Comparison of ENCODE assay signal across 11 mouse cellular contexts in genomic region chr8:49461724-49462473, GRCm38 (mm10).
A peak's percentile ranks its signal among the peaks of the same experiment; 100 is the strongest.
DNase-seq lines count a peak whose midpoint lies in the region; ATAC-seq lines count a peak whose summit lies in the region.
"Had no signal": no experiment of that assay in that cellular context is flagged by ENCODE, and none has a peak within 500 bp of the region (broad histone marks: within the 10 kb centered on the region; RNA-seq: fewer than 3 reads in every experiment).

No protein-coding gene starts in this region.

- H3K27me3 ChIP-seq in midbrain, embryonic 10.5 days (ENCODE audit: low read depth, poor library complexity, severe bottlenecking), result no peaks in the 10 kb centered on the region
- H3K27me3 ChIP-seq: CH12.LX had no signal

- H3K4me3 ChIP-seq in midbrain, embryonic 10.5 days, result peak overlapping the region; percentile 34; the same call in 1 of the 2 replicates

- peaks cover 42% of the 10 kb centered on the region for H3K4me1 ChIP-seq in midbrain, embryonic 10.5 days

- H3K9me3 ChIP-seq in midbrain, embryonic 10.5 days (replicated peaks), result no peaks in the 10 kb centered on the region

- no peak for ATAC-seq in granulocyte monocyte progenitor cell, adult 5-6 weeks (replicated peaks; ENCODE audit: poor library complexity, severe bottlenecking)
- no peak for ATAC-seq in activated CD4-positive, CD25-positive, alpha-beta regulatory T cell, adult 4 months

- peak overlapping the region; percentile 67 for H3K27ac ChIP-seq in midbrain, embryonic 10.5 days (replicated peaks)

- peak; percentile 5 for DNase-seq in right cerebral cortex, postnatal 4 days
- no peak for DNase-seq in right cerebral cortex, postnatal 25 days
- peak; percentile 67 for DNase-seq in forelimb bud, embryonic 11.5 days (ENCODE audit: low read depth, low spot score)
- DNase-seq in midbrain, embryonic 10.5 days (ENCODE audit: low spot score), result peak; percentile 62
- DNase-seq in retina, postnatal 1 day, result peak; percentile 90
- no peak for DNase-seq in urinary bladder, postnatal 4 days (ENCODE audit: low spot score in 2 of 2)
- DNase-seq: cerebellum, adult 11 months; kidney, postnatal 14 days had no signal

- no peaks in the 10 kb centered on the region for H3K36me3 ChIP-seq in midbrain, embryonic 10.5 days

- 16% methylated on average over 16 of the region's 16 CpGs for WGBS in midbrain, embryonic 10.5 days

Comparison
In these comparisons a context has a peak if more than half of its experiments do, and no peak if none do; other contexts are left out.
1. DNase-seq: peak in right cerebral cortex, postnatal 4 days (single experiment), forelimb bud, embryonic 11.5 days (single experiment), midbrain, embryonic 10.5 days (single experiment) and retina, postnatal 1 day (single experiment); none in right cerebral cortex, postnatal 25 days (single experiment) and urinary bladder, postnatal 4 days (0 of 2).